Mouse (Mus musculus) forebrain, postnatal 0 days (tissue): ENCODE measurements around the gene Mast4. TPM values are rescaled to one million over a fixed set of nuclear protein-coding genes. Genes with fewer than 3 reads are reported as not detected.
A peak's percentile ranks its signal among the peaks of the same experiment; 100 is the strongest.

Source experiments
- ATAC-seq: fragments of 200-750 bp; cut with Nextera tagmentation; 2 replicates; pipeline ENCODE4 v1.8.0; 2017; ENCODE audit warnings: mild to moderate bottlenecking, moderate library complexity
- DNase-seq: peaks from one replicate; pipeline ENCODE4 v3.0.0-alpha.2; 2015
- H3K27ac ChIP-seq: fragments of 300-500 bp; sonication (generic); 2 replicates; pipeline ENCODE4 v1.5.1; 2014; ENCODE audit warnings: low read depth, mild to moderate bottlenecking, antibody characterized with exemption, low read length, moderate library complexity, mixed read lengths
- H3K27me3 ChIP-seq: fragments of 300-500 bp; sonication (generic); 2 replicates; pipeline ENCODE4 v1.6.1; 2014; ENCODE audit warnings: mild to moderate bottlenecking, low read length, mixed read lengths; ENCODE audit not compliant: insufficient read depth
- H3K36me3 ChIP-seq: fragments of 300-500 bp; sonication (generic); 2 replicates; pipeline ENCODE4 v1.6.1; 2014; ENCODE audit warnings: mild to moderate bottlenecking, moderate library complexity; ENCODE audit not compliant: insufficient read depth
- H3K4me1 ChIP-seq: fragments of 300-500 bp; sonication (generic); 2 replicates; pipeline ENCODE4 v1.6.1; 2014; ENCODE audit warnings: antibody characterized with exemption; ENCODE audit not compliant: insufficient read depth
- H3K4me2 ChIP-seq: fragments of 300-500 bp; sonication (generic); 2 replicates; pipeline ENCODE4 v1.6.1; 2014; ENCODE audit warnings: low read depth, mild to moderate bottlenecking, moderate library complexity
- H3K4me3 ChIP-seq: fragments of 300-500 bp; sonication (generic); 2 replicates; pipeline ENCODE4 v1.5.1; 2014; ENCODE audit warnings: low read depth, low read length, mixed read lengths
- H3K9ac ChIP-seq: fragments of 300-500 bp; sonication (generic); 2 replicates; pipeline ENCODE4 v1.6.1; 2014; ENCODE audit warnings: mild to moderate bottlenecking
- H3K9me3 ChIP-seq: fragments of 300-500 bp; sonication (generic); 2 replicates; pipeline ENCODE4 v1.6.1; 2016; ENCODE audit warnings: low read length
- CTCF ChIP-seq: sonication (generic); IDR thresholded peaks from 2 replicates; pipeline ENCODE4 v1.5.1; 2016; ENCODE audit warnings: antibody characterized with exemption, control low read depth, low read depth
- WGBS: fragments of 180-500 bp; shearing (Covaris S2); extraction: QIAGEN DNeasy Blood & Tissue Kit; methylation state at CpG from one replicate; pipeline ENCODE4 v1.1.7; 2014; 5-methylcytosine and 5-hydroxymethylcytosine counted together
- polyA plus RNA-seq: library from polyadenylated mRNA; unstranded; fragments of >200 nt; fragmentation: Nextera tagmentation; extraction: Ambion mirVana; gene quantifications from 2 replicates; pipeline ENCODE4 v1.2.1, GENCODE M21; 2015
- total RNA-seq: library from RNA; depleted of rRNA; stranded (reverse); fragments of >200 nt; gene quantifications from 2 replicates; pipeline ENCODE4 v1.2.3, GENCODE M21; 2014

Gene Mast4
- total and polyA plus RNA-seq, 2 experiments from 2014 or later, result 17.2 to 40.1 TPM

DNA sequence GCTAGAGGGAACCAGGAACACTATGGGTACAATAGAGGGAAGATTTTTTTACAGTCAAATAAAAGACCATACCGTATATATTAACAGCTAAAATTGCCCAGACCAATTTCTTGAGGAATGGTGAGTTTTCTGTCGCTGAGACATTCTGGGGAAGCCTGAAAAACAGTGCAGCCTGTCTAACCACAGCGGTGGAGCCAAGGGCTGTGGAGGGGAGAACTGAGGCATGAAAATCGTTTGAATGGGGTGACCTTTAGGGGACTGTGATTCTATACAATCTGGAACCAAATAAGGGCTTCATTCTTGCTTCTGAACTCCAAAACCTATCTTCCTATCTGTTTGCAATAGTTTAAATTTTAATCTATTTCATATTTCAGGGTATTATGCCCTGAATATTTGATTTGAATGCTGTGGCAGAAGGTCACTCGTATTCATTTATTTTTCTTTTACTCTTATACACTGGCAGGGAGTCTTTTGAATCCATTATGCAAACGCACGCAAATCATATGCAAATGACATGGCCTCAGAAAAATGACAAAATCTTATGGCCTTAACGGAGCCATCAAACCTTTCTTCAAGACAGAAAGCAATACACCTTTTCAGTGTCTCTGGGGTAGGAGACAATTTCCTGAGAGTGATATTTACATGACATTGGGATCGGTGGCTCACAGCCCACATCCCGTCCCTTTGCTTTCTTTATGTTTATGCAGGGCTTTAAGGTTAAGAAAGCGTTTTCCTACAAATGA is 642.7 kb downstream of the Mast4 start:
- no peaks in the 10 kb centered on the region for H3K9me3 ChIP-seq
- no peaks in the 10 kb centered on the region for H3K36me3 ChIP-seq
- no peak for DNase-seq
- no peaks in the 10 kb centered on the region for H3K27me3 ChIP-seq
- ATAC-seq, result no peak
- no peak overlapping the region for H3K27ac ChIP-seq
- no peak overlapping the region for H3K4me3 ChIP-seq
- no peak overlapping the region for H3K9ac ChIP-seq
- 33% methylated on average over 11 of the region's 11 CpGs for whole genome bisulfite sequencing
- H3K4me1 ChIP-seq, result no peaks in the 10 kb centered on the region
- H3K4me2 ChIP-seq, result no peak overlapping the region
- TF ChIP-seq CTCF, result no peak

DNA sequence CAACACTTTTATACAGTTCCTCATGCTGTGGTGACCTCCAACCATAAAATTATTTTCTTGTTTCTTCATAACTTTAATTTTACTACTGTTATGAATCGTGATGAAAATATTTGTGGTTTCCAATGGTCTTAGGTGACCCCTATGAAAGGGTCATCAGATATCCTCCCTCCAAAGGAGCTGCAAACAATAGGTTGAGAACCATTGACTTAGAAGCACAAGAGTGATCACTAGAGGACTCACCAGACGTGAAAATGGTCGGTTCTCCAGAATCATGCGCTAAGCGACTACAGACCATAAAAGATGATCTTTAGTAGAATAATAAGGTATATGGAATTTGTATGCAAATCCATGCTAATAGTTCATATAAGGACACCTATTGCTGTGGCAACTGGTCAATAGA is 644.1 kb downstream of the Mast4 start:
- no peak overlapping the region for H3K4me3 ChIP-seq
- ATAC-seq (no peak), DNase-seq (no peak)
- WGBS, result 91% methylated on average over 5 of the region's 5 CpGs
- no peaks in the 10 kb centered on the region for H3K27me3 ChIP-seq
- H3K36me3 ChIP-seq, result no peaks in the 10 kb centered on the region
- no peak overlapping the region for H3K9ac ChIP-seq
- H3K9me3 ChIP-seq, result no peaks in the 10 kb centered on the region
- no peak overlapping the region for H3K4me2 ChIP-seq
- H3K4me1 ChIP-seq, result no peaks in the 10 kb centered on the region
- no peak overlapping the region for H3K27ac ChIP-seq
- no peak for TF ChIP-seq CTCF

DNA sequence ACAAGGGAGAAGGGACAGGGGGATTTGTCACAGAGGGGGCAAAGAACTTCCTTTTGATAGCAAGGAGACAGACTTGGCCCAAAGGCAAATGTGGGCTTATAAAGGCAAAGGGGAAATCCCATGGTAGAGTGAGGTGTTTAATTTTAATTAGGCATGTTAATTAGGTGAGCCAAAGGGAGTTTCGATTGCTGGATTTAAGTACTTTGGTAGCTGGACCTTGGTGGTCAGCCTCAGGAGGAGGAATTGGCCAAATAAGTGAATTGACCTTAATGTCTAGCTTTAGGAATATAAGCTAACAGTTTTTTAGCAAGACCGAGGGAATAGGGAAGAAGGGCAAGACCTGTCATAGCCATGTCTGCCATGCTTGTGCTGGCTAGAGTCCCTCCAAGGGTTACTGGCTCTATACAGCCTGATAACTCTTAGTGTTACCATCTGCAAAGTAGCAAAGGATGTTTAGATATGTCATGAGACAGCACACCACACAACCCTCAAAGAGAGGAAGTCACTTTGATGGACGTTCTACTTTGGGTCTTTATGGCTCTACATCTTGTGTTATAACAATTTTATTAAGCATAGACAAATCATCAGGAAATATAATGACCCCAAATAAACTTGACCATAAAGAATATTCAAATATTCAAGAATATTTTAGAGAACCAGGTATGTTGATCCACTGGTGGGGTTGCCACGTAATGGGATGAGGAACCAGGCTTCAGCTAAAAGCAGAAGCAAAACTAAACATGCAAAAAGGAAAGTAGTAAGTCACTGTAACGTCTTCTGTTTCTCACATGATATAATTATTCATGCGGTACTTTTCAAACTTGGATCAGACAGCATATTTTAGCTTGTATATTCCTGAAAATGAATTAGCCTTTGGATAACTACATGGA is 644.9 kb downstream of the Mast4 start:
- ATAC-seq (no peak), DNase-seq (no peak)
- Histone ChIP-seq H3K36me3 (no peaks in the 10 kb centered on the region), H3K27me3 (no peaks in the 10 kb centered on the region), H3K27ac (no peak overlapping the region), H3K4me3 (no peak overlapping the region), H3K9me3 (no peaks in the 10 kb centered on the region), H3K4me1 (no peaks in the 10 kb centered on the region), H3K9ac (no peak overlapping the region), H3K4me2 (no peak overlapping the region)
- 75% methylated on average over 6 of the region's 6 CpGs for WGBS
- TF ChIP-seq CTCF, result no peak

DNA sequence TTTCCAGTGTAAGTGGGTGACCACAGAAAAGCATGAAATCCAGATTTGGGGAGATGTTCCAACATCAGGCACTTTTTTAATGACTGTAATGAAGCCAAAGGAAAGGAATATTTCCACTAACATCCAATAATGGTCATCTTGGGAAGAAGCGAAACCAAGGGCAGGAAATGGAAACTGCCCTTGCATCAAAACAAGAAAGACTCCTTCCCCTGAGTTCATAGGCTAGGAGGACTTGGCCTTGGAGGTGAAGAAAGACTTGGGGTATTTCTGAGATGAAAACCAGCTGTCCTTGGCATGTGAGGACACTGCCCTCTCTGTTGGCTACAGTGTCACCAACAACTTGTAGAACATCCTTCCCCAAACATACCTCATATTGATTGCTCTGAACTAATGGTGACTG is 646.2 kb downstream of the Mast4 start:
- no peak for DNase-seq
- TF ChIP-seq CTCF, result no peak
- H3K27ac ChIP-seq, result no peak overlapping the region
- H3K9me3 ChIP-seq, result no peaks in the 10 kb centered on the region
- ATAC-seq, result no peak
- no peaks in the 10 kb centered on the region for H3K36me3 ChIP-seq
- H3K4me3 ChIP-seq, result no peak overlapping the region
- 100% methylated on average over 1 of the region's 1 CpGs for WGBS
- no peaks in the 10 kb centered on the region for H3K27me3 ChIP-seq
- H3K4me2 ChIP-seq, result no peak overlapping the region
- no peak overlapping the region for H3K9ac ChIP-seq
- no peaks in the 10 kb centered on the region for H3K4me1 ChIP-seq

DNA sequence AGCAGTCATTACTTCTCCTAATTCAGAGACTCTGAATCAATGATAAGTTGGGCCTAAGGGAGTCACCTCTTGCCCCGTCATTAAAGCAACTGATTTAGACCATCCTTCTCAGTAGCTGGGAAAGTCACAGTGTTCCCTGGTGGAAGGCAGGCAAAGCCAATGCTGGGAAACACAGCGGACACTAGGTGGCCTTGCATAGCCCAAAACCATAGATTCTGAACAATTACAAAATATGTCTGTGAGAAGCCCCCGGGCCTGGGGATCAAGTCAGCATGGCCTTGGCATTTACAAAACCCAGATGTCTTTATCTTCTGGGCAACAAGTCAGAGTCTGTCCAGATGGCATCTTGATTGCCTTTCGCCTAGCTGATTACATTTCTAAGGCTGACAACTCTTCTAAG is 649.4 kb downstream of the Mast4 start:
- H3K4me2 ChIP-seq, result no peak overlapping the region
- H3K36me3 ChIP-seq, result no peaks in the 10 kb centered on the region
- H3K9ac ChIP-seq, result no peak overlapping the region
- peak; percentile 57 for TF ChIP-seq CTCF
- no peak overlapping the region for H3K27ac ChIP-seq
- 76% methylated on average over 4 of the region's 4 CpGs for WGBS
- no peaks in the 10 kb centered on the region for H3K9me3 ChIP-seq
- no peaks in the 10 kb centered on the region for H3K4me1 ChIP-seq
- DNase-seq (peak; percentile 21), ATAC-seq (peak; percentile 32; the same call in 1 of the 2 replicates)
- H3K27me3 ChIP-seq, result no peaks in the 10 kb centered on the region
- no peak overlapping the region for H3K4me3 ChIP-seq
